ENCODE assay signal across 39 mouse cellular contexts in the genomic region with DNA sequence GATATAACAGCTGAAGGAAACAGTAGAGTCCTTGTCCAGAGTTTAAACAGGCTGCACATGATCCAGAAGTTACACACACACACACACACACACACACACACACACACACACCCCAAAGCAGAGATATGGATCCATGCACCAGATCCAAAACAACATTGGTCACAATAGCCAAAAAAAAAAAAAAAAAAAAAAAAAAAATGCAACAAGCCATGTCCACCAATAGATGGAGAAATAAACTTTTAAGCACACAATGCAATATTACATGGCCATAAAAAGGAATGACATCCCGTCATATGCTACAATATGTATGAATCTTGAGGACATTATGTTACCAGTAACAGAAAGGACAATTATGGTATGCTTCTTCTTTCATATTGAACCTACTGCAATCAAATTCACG. TPM values are rescaled to one million over a fixed set of nuclear protein-coding genes. Genes with fewer than 3 reads are reported as not detected.
"Had no signal": no experiment of that assay in that cellular context is flagged by ENCODE, and none has a peak within 500 bp of the region (broad histone marks: within the 10 kb centered on the region; RNA-seq: fewer than 3 reads in every experiment).

No protein-coding gene starts in this region.

- H3K4me2 ChIP-seq: heart, embryonic 11.5 days; heart, embryonic 13.5 days; heart, embryonic 15.5 days; hindbrain, embryonic 13.5 days; hindbrain, embryonic 15.5 days; kidney, embryonic 15.5 days; limb, embryonic 13.5 days; limb, embryonic 15.5 days had no signal

- H3K27me3 ChIP-seq: heart, embryonic 15.5 days; hindbrain, embryonic 13.5 days; hindbrain, embryonic 15.5 days; kidney, embryonic 15.5 days; limb, embryonic 13.5 days; limb, embryonic 15.5 days had no signal

- H3K27ac ChIP-seq: heart, adult 2 months; heart, embryonic 13.5 days; heart, embryonic 15.5 days; hindbrain, embryonic 13.5 days; hindbrain, embryonic 15.5 days; hindbrain, postnatal 0 days; kidney, embryonic 15.5 days; kidney, postnatal 0 days; limb, embryonic 13.5 days; limb, embryonic 15.5 days had no signal

- H3K9ac ChIP-seq: heart, embryonic 13.5 days; heart, embryonic 15.5 days; hindbrain, embryonic 13.5 days; hindbrain, embryonic 15.5 days; kidney, embryonic 15.5 days; limb, embryonic 13.5 days; limb, embryonic 15.5 days had no signal

- DNase-seq: gastrocnemius, postnatal 14 days; gastrocnemius, postnatal 36 days; heart, adult 11 months; heart, adult 2 months; heart, postnatal 14 days; heart, postnatal 36 days; kidney, adult 11 months; kidney, adult 2 months; kidney, adult 9 months; kidney, postnatal 14 days; kidney, postnatal 36 days; layer of hippocampus, adult 9-11 months; layer of hippocampus, postnatal 36 days; left cerebral cortex, postnatal 4 days had no signal

- H3K36me3 ChIP-seq: heart, embryonic 13.5 days; heart, embryonic 15.5 days; hindbrain, embryonic 13.5 days; hindbrain, embryonic 15.5 days; kidney, embryonic 15.5 days; limb, embryonic 13.5 days; limb, embryonic 15.5 days had no signal

- ATAC-seq: hindbrain, postnatal 0 days; intestine, embryonic 16.5 days had no signal

- H3K9me3 ChIP-seq: heart, embryonic 13.5 days; heart, embryonic 15.5 days; hindbrain, embryonic 13.5 days; hindbrain, embryonic 15.5 days; kidney, embryonic 15.5 days; limb, embryonic 13.5 days; limb, embryonic 15.5 days had no signal

- H3K4me3 ChIP-seq: heart, adult 2 months; heart, embryonic 13.5 days; heart, embryonic 15.5 days; hindbrain, embryonic 13.5 days; hindbrain, embryonic 15.5 days; kidney, embryonic 15.5 days; limb, embryonic 13.5 days; limb, embryonic 15.5 days had no signal

RNA-seq across cellular contexts. Expression of a gene that starts 23.0 kb away (rescaled TPM):
- total RNA-seq: gastrocnemius, adult 18-20 months; gastrocnemius, adult 8-10 months; gastrocnemius, postnatal 14 days; gastrocnemius, postnatal 36 days; heart, adult 2 months; heart, postnatal 14 days; heart, postnatal 36 days; hematopoietic stem cell, adult 5-6 weeks; hindbrain, postnatal 0 days; layer of hippocampus, adult 18-20 months; layer of hippocampus, adult 8-10 months; layer of hippocampus, postnatal 14 days; layer of hippocampus, postnatal 36 days; left cerebral cortex, adult 18-20 months; left cerebral cortex, adult 8-10 months; left cerebral cortex, postnatal 10 days; left cerebral cortex, postnatal 25 days; left cerebral cortex, postnatal 4 days had no signal
- polyA plus RNA-seq: gonadal fat pad, adult 2 months; heart, adult 2 months; heart, embryonic 11.5 days; heart, embryonic 13.5 days; heart, embryonic 15.5 days; heart, postnatal 0 days; hindbrain, embryonic 11.5 days; hindbrain, embryonic 13.5 days; hindbrain, embryonic 15.5 days; hindbrain, postnatal 0 days; kidney, adult 2 months; kidney, embryonic 15.5 days; kidney, postnatal 0 days; limb, embryonic 11.5 days; limb, embryonic 13.5 days had no signal

RNA-seq across cellular contexts. Expression of a gene that starts 38.4 kb away (rescaled TPM):
- total RNA-seq: hematopoietic stem cell, adult 5-6 weeks had no signal
